11 mouse cellular contexts compared by ENCODE assay signal in the genomic region with DNA sequence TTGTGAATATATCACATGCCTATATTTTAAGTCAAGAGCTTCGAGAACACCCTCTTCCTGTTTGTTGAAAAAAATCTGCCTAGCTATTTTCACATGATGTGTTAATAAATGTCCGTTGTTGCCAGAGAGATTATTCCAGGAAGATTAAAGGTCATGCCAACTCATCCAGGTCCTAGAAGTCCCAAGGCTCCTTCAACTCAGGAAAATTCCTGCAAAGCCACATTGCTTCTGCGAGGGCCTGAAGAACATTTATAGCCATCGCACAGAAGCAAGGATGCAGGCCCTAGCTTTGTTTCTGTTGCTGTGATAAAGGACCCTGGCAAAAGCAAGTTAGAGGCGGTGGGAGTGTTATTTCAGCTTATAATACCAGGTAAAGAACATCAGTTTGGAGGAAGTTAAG.
"Had no signal": no experiment of that assay in that cellular context is flagged by ENCODE, and none has a peak within 500 bp of the region (broad histone marks: within the 10 kb centered on the region; RNA-seq: fewer than 3 reads in every experiment).

No protein-coding gene starts in this region.

- H3K4me3 ChIP-seq: hindbrain, embryonic 15.5 days; limb, embryonic 15.5 days; midbrain, embryonic 12.5 days; neural tube, embryonic 15.5 days; stomach, embryonic 15.5 days had no signal

- H3K9me3 ChIP-seq: hindbrain, embryonic 15.5 days; limb, embryonic 15.5 days; midbrain, embryonic 12.5 days; neural tube, embryonic 15.5 days; stomach, embryonic 15.5 days had no signal

- H3K36me3 ChIP-seq: hindbrain, embryonic 15.5 days; limb, embryonic 15.5 days; midbrain, embryonic 12.5 days; neural tube, embryonic 15.5 days; stomach, embryonic 15.5 days had no signal

- H3K9ac ChIP-seq: hindbrain, embryonic 15.5 days; limb, embryonic 15.5 days; liver, embryonic 14.5 days; midbrain, embryonic 12.5 days; neural tube, embryonic 15.5 days; stomach, embryonic 15.5 days had no signal

- H3K27ac ChIP-seq: hindbrain, embryonic 15.5 days; limb, embryonic 15.5 days; liver, embryonic 14.5 days; midbrain, embryonic 12.5 days; neural tube, embryonic 15.5 days; stomach, embryonic 15.5 days had no signal

- DNase-seq: lung, adult 18-20 months; thymus, adult 2 months; thymus, postnatal 25 days had no signal

- ATAC-seq: inflammation-experienced regulatory T-cells, adult 6 months; midbrain, embryonic 16.5 days had no signal

- H3K4me2 ChIP-seq: hindbrain, embryonic 15.5 days; limb, embryonic 15.5 days; midbrain, embryonic 12.5 days; neural tube, embryonic 15.5 days; stomach, embryonic 15.5 days had no signal

- H3K27me3 ChIP-seq: hindbrain, embryonic 15.5 days; limb, embryonic 15.5 days; neural tube, embryonic 15.5 days; stomach, embryonic 15.5 days had no signal
